Mouse (Mus musculus) cerebellum, adult 8-10 months (tissue): Measurements from ENCODE around the gene Dlg2.

ENCODE experiments used
- DNase-seq: peaks from one replicate; pipeline ENCODE4 v3.0.0; 2022

The Dlg2 gene

GRCm38 (mm10) chr7:91601307-91601706 is 1124.8 kb downstream of the Dlg2 start:
- no peak for DNase-seq

DNA sequence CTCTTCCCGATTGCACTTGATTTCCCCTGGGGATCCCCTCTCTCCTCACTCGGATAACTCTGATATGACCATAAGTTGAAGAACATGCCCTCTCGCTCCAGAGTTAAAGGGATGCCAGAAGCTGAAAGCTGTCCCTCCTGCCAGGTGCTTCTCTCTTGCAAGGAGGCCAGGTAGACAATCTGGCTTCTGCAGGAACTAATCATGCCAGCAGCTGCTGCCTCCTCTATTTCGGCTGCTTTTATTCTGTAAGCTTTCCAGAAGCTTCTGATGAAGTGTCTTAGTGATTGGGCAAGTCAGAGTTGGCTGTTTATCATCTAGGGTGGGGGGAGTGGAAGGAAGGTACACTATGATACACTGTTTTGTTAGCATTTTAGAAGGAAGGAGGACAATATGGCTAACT is 1127.1 kb downstream of the Dlg2 start:
- DNase-seq, result no peak

DNA sequence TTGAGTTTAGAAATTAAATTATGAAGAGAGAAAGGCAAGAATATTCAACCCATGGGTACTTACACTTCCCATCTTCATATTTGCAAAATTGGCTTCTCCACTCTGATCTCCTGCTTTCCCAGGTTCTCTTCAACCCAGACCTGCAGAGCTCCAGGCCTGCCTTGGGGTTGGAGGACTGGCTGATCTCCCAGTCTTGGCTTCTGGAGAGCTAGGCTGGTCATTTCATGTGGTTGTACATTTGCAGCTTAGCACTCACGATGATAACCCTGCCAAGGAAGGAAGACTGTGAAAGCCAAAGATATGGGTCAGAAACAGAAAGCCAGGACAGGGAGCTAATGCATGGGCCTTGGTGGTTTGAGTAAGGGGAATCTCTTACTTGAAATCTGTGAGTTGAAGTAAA is 1176.6 kb downstream of the Dlg2 start:
- DNase-seq, result no peak

GRCm38 (mm10) chr7:91659498-91659897 is 1183.0 kb downstream of the Dlg2 start:
- no peak for DNase-seq

DNA sequence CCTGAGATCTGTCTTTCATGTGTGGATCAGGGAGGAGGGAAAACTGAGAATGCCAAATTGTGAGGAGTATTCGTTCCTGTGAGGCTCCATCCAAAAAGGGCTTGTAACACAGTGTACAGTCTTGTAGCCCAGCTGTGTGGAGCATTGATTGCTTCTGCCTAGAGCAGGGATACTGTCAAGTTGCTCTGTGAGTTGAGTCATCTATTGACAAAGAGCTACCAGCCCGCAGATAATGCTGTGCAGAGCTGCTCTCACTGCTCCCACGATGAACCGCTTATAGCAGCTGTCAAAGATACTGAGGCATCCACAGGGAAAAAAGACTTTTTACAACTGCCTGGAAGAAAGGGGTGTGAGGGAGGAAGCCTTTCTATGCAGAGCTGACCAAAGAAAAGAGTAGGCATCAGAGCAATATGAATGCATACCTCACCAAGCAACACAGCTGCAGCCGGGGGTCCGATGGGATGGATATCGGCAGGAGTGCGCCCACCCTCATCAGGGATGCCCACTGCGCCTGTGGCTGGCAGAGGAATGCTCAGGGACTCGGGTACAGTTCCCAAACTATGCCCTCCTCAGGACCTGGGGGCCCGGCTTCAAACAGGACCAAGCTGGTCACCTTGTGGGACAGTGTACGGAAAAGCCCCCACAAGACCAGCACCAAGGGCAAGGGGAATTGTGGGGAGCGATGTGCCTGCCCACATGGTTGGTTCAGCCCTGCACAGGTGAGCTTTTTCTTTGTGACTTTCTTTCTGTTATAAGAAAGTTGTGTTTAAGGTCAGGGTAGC is 1196.0 kb downstream of the Dlg2 start:
- no peak for DNase-seq

DNA sequence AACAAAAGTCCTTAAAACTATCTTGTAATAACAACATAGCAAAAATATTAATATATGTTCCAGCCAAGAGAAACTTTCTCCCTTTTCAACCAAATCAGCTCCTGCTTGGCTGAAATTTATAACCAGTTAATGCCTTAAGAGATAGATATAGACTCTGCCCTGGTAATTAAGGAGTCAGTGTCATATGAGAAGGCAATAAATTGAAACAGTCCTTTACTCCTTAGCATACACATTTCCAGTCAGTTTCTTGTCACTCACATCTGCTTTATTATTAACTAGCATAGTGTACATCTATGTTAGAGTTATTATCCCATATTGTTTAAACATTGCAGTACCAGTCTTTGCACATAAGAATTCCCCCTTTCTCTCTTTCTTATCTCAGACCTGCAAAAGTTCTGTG is 1197.9 kb downstream of the Dlg2 start:
- no peak for DNase-seq

GRCm38 (mm10) chr7:91677934-91678333 is 1201.5 kb downstream of the Dlg2 start:
- no peak for DNase-seq

DNA sequence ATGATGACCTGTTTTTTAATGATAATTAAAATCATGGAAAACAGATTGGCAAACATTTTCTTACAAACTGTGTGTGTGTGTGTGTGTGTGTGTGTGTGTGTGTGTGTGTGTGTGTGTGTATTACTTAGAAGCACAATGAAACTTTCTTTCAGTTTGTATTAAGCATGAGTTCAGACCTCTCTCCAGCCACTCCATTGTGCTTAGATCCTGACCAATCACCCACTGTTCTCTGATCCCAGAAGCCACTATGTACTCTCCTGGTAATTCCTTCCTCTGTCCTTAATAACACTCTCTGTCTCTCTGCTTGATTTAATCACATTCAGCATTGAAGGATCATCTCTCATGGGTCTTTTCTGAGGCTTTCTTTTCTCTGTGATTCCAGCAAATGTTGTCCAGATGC is 1211.5 kb downstream of the Dlg2 start:
- DNase-seq, result no peak

- no peak for DNase-seq
Observed at GRCm38 (mm10) chr7:91689829-91690228, 1213.4 kb downstream of the Dlg2 start.

GRCm38 (mm10) chr7:91709853-91710252 is 1233.4 kb downstream of the Dlg2 start:
- DNase-seq, result no peak

DNA sequence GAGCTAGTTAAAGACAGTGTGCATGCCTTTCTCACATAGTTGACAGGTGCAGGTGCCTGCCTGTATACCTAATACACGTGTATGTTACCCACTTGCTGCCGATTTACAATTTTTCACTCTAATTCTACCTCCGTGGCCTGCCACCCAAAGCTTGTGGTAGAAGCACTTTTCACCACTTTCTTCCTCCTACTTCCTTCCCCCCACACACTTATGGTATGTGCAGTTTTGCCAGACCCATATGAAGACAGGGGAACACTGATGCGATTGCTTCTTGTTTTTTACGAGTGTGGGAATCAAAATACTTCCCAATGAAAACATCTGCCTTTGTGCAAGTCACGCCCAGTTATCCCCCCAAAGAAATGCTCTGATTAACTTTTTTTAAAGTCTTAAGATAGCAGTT is 1234.7 kb downstream of the Dlg2 start:
- no peak for DNase-seq

DNA sequence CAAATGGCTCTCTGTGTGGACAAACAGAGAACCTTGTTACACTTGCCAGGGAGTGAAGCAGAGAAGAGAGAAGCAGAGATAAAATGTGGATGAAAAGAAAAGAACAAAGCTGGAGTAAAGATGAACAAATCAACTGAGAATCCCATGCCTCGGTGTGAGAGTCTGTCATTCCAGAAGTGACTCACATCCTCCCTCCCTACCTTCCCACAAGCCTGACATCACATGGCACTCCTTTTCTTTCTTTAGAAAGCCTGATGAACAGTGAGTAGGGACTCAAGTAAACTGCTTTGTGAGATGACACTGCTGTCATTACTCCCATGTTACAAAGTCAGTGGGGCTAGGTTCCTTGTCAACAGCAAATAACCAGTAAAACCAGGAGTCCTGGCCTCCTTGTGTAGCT is 1239.3 kb downstream of the Dlg2 start:
- no peak for DNase-seq

GRCm38 (mm10) chr7:91716696-91717095 is 1240.2 kb downstream of the Dlg2 start:
- no peak for DNase-seq

GRCm38 (mm10) chr7:91720318-91720717 is 1243.8 kb downstream of the Dlg2 start:
- no peak for DNase-seq

GRCm38 (mm10) chr7:91724397-91724796 is 1247.9 kb downstream of the Dlg2 start:
- DNase-seq, result no peak

DNA sequence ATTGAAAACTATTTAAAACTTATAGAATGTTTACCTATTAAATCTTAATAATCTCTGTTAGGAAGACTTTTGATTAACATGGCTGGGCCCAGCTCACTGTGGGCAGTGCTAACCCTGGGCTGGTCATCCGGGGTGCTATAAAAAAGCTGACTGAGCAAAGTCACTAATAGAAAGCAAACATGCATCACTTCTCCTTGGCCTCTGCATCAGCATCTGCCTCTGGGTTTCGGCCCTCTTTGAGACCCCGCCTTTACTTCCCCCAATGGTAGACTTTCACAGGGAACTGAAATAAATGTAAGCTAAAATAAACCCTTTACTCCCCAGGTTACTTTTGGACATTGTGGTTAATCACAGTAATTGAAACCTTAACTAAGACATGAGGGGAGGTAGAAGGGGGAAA is 1264.3 kb downstream of the Dlg2 start:
- DNase-seq, result no peak

GRCm38 (mm10) chr7:91753151-91753861 is 1276.8 kb downstream of the Dlg2 start:
- DNase-seq, result no peak

DNA sequence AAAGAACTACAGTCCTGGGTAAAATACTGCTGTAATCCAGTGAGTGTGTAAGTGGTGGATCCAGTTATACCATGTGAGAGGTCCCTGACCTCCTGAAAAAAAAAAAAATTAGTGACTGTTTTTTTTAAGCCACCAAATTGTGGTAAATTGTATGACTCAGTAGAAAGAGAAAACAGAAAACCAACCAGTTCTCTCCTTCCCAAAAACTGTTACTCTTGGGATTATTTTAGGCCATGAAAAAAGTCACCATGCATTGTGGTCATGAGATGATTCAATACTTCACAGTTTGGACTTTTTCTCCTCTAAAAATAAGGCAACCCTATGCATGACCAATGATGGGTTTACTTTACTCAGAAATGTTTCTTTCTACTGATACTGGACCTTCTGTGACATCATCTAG is 1291.2 kb downstream of the Dlg2 start:
- no peak for DNase-seq

DNA sequence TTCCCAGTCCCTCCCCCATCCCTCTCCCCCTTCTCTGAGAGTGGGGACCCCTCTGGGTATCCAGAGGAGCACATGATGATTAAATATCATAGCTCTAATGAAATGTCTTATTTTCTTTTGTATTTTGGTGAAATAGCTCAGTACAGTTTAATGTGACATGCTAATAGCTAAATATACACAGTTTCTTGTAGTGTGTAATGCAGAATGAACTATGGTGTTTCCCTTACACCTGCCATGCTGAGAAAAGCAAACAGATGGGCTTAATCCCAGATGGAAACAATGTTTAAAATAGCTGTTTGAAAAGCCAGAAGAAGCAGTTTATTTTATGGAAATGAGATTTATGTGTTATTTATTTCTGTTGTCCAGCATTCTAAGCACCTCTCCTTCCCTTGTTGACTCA is 1302.2 kb downstream of the Dlg2 start:
- DNase-seq, result no peak

DNA sequence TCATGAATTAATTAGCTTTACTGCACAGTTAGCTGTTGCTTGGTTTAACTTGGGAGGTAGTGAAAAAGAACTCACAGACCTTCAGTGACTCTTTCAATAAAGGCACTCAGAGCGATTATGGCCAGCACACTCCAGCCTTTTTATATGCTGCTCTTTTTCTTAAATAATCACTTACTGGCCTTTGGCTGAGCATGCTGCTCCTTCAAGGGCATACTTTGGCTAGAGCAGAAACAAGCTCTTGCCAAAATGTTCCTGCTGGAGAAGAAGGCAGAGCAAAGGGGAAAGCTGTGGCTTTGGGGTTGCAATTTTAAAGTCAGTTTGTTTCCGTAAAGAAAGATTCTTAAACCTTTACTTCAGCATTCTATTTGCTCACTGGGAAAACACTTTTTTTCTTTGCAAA is 1308.1 kb downstream of the Dlg2 start:
- DNase-seq, result no peak

GRCm38 (mm10) chr7:91785445-91785844 is 1309.0 kb downstream of the Dlg2 start:
- no peak for DNase-seq

- no peak for DNase-seq
Observed at GRCm38 (mm10) chr7:91785871-91786270, 1309.4 kb downstream of the Dlg2 start.

- DNase-seq, result no peak
Observed at GRCm38 (mm10) chr7:91790949-91791564, 1314.6 kb downstream of the Dlg2 start.

GRCm38 (mm10) chr7:91806632-91807031 is 1330.2 kb downstream of the Dlg2 start:
- DNase-seq, result no peak
